Mouse (Mus musculus) neural tube, embryonic 10.5 days (tissue): ENCODE data around the gene Tbxas1.

Experiments used
- DNase-seq: peaks from one replicate; pipeline ENCODE4 v3.0.0-alpha.2; 2017; ENCODE audit warnings: low spot score; ENCODE audit errors: extremely low spot score

The Tbxas1 gene

DNA sequence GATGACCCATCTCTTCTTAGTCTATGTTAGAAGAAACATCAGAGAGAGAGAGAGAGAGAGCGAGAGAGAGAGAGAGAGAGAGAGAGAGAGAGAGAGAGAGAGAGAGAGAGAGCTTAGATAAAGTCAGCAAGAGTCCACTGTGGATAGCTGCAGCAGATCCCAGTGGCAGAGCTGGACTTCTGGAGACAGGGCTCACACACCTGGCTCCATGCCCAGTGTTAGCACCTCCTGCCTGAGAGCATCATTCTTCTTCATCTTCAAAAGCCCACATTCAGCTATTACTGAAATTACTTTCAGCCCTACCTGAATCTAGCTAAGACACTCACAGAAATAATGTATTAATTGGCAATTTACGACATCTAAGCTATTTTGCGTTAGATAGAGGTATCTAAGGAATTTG lies 85.2 kb downstream of the Tbxas1 start:
- no peak for DNase-seq

DNA sequence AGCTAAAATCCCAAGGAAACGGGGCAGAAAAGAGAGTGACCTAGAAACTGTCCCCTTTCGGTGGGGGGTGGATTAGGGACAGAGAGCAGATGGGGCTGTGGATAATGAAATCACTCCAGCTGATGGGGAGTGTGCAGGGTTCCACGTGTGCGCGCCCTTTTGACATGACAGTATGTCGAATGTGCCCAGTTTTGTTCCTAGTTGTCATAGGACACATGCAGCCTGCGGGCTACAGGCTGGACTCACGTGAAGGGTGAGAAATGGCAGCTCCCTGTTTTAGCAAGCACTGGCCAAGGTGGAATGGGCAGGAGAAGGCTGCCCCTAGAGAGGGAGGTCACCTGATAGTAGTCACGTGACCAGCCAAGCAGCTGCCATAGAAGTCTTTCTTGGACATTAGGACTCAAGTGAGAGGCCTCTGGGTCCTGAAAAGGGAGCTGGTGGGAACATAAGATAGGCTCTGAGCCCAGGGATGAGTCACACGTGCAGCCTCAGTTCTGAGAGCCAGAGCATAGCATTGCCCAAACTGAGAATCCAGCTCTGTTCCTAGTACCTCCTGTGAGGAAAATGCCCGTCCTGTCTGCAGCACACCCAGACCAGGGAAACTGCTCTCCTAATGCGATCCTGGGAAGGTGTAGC lies 85.7 kb downstream of the Tbxas1 start:
- DNase-seq = no peak

GRCm38 (mm10) chr6:38961427-38962033 lies 86.3 kb downstream of the Tbxas1 start:
- DNase-seq = no peak

- DNase-seq = no peak
These were observed 91.6 kb downstream of the Tbxas1 start for GRCm38 (mm10) chr6:38966839-38967238.

GRCm38 (mm10) chr6:38967288-38967687 lies 92.1 kb downstream of the Tbxas1 start:
- DNase-seq = no peak

DNA sequence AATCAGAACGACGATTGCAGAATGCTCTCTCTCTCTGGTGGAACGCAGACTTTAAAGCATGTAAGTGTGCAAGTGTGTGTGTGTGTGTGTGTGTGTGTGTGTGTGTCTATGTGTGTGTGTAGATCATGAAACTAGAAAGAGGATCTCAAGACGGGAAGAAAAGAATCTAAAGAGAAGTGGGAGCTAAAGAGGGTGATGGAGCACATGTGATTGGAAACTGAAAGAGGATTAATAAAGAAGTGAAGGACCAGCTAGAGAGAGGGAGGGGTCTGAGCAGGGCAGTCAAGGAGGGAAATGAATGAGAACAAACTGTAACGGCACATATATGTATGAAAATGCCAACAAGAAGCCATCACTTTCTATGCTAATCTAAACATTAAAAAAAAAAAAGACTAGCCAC lies 92.8 kb downstream of the Tbxas1 start:
- no peak for DNase-seq

DNA sequence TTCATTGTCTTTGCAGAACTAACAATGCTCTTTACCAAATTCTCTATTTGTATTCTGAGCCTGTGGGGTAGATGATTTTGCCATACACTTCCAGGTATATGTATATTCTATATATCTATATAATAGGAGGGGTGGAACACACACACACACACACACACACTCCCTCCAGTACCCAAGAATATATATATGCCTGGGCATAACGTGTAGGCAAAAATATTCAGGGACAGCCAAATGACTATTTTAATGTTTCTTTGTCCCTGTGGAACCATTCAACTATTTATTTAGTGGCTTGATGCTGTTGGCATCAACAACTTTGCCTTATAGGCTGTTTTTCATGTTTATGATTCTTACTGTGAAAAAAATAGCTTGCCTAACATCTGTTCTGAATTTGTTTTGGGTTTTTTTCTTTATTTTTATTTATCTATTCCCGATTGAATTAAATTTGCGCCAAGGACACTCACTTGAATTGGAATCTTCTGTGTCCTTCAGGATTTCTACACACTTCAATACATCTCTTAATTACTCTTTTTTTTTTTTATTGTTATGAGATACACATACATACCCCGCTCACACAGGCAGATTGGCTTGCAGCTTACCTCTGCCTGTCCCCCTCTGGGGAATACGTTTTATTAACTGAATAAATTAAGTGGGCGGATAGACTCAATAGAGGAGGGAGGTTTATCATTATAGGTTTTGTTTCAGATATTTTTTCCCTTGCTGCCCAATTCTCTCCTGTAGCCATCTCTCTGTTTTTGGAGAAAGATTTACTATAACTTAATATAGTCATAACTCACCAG lies 94.9 kb downstream of the Tbxas1 start:
- no peak for DNase-seq

GRCm38 (mm10) chr6:38970759-38971158 lies 95.6 kb downstream of the Tbxas1 start:
- no peak for DNase-seq

DNA sequence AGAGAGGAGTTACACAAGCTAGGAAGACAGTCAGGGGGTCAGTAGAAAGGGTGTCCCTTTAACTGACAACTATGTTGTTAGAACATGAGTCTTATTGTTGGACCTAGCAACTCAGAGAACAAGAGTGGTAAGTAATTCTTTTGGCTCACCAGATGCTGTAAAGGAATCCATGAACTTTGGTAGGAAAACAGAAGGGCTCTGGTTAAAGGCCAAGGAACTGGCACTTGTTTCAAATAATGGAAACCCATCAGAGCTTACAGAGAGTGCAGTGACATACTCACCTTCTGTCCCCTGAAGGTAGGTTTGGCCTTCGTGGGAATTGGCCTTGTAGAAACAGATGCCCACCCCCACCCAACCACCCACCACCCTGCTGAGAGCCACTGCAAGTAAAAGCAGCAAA lies 97.6 kb downstream of the Tbxas1 start:
- no peak for DNase-seq

GRCm38 (mm10) chr6:38973441-38974161 lies 98.4 kb downstream of the Tbxas1 start:
- no peak for DNase-seq

- no peak for DNase-seq
These were observed 98.9 kb downstream of the Tbxas1 start for GRCm38 (mm10) chr6:38974162-38974525.

DNA sequence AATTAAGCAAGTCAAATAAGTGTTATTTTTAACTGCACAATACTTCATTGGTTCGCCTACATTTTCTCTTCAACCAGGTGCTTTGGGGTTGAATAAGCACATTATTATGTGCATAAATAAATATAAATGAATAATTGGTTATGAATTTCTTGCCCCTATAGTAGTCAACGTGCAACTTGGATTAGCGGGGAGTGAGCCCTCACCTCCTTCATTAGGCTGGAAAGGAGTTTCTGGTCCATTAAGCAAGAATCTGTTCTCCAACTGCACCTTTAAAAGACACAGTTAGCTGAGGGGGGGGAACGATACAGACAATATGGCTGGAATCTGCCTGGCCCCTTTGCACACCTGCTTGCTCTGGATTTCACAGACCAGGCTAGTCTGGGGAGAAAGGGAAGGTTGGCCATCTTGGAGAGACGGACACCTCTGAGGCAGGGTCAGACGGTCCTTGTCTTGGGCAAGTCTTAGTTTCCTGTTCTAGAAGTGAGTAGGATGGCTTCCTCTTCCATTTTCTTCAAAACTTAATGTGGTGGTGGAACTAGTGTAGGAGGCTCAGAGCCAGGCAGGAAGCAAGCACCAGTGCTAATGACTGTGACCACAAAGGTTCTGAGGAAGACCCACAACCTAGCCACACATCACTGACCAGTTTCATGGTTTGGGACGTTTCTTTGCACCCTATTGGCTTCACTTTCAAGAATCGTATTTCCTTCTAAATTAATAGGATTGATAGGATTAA lies 99.5 kb downstream of the Tbxas1 start:
- DNase-seq = no peak

GRCm38 (mm10) chr6:38975866-38976265 lies 100.7 kb downstream of the Tbxas1 start:
- no peak for DNase-seq

DNA sequence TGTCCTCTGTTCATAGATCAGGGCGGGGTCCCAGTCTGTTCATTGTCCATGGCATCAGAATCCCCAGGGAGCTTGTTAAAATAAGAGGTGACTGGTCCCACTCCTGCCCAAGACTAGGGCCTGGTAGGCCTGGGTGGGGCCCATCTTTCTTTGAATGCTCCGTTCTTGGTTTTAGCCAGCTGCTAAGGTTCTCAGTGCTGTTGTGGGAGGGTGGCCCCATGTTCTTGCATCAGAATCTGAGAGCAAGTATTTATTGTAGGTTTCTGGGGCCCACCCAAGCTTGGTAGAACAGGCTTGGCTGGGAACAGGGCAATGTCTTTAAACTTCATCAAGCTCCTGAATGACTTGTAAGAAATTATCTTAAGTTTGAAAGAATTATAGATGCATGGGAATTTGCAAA lies 101.2 kb downstream of the Tbxas1 start:
- no peak for DNase-seq

GRCm38 (mm10) chr6:38980921-38981715 lies 105.9 kb downstream of the Tbxas1 start:
- DNase-seq = no peak

- DNase-seq = no peak
These were observed 106.9 kb downstream of the Tbxas1 start for GRCm38 (mm10) chr6:38982071-38982470.

DNA sequence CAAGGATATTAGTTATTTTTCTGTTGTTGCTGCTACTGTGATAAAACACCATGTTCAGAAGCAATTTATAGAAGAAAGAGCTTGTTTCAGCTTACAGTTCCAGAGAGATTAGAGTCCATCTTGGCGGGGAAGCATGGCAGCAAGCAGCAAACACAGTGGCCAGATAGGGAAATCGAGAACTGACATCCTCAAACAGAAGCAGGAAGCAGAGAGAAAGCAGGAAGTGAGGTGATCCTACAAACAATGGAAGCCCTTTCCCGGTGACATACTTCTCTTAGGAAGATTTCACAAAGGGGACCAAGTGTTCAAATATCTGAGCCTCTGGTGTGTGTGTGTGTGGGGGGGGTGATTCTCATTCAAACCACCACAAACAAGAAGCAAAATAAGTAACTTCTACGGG lies 107.5 kb downstream of the Tbxas1 start:
- DNase-seq = no peak

GRCm38 (mm10) chr6:38983060-38983459 lies 107.9 kb downstream of the Tbxas1 start:
- DNase-seq = no peak

GRCm38 (mm10) chr6:38984626-38985025 lies 109.4 kb downstream of the Tbxas1 start:
- DNase-seq = no peak

DNA sequence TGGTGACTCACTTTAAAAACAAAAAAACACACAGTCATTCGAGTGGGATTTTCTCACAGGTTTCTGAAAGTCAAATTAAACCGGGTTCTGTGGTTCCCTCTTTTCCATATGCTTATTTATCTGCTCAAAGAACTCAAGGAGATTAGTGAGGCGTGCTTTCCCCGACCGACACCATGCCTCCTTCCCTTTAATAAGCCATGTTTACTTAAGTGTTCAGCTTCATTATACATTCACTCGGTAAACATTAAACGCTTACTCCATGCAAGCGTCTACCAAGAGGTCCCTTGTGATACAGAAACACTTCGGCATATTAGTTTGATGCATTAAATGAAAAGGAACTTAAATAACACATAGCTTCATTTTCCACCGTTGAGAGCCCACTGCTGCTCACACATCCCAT lies 111.4 kb downstream of the Tbxas1 start:
- DNase-seq = no peak

GRCm38 (mm10) chr6:38992016-38992415 lies 116.8 kb downstream of the Tbxas1 start:
- DNase-seq = no peak
